Mouse (Mus musculus) heart, embryonic 15.5 days (tissue): ENCODE measurements around the gene Fubp1. TPM values are rescaled to one million over a fixed set of nuclear protein-coding genes. Genes with fewer than 3 reads are reported as not detected.
"Not testable (repeated sequence)": the region's sequence is repeated elsewhere in the genome, so short reads cannot be mapped to it uniquely, and the experiment has no call there.

Experiments used
- ATAC-seq: fragments of 200-750 bp; cut with Nextera tagmentation; replicated peaks from 2 replicates; pipeline ENCODE4 v1.8.0; 2017; ENCODE audit warnings: low read depth, moderate TSS enrichment; ENCODE audit not compliant: insufficient number of reproducible peaks, insufficient read depth, low FRiP score
- H3K27ac ChIP-seq: fragments of 300-500 bp; sonication (generic); 2 replicates; pipeline ENCODE4 v1.5.1; 2015; ENCODE audit warnings: mild to moderate bottlenecking, inconsistent platforms
- H3K27me3 ChIP-seq: fragments of 300-500 bp; sonication (generic); 2 replicates; pipeline ENCODE4 v1.6.1; 2015; ENCODE audit warnings: inconsistent platforms
- H3K36me3 ChIP-seq: fragments of 300-500 bp; sonication (generic); 2 replicates; pipeline ENCODE4 v1.6.1; 2015; ENCODE audit warnings: mild to moderate bottlenecking, inconsistent platforms
- H3K4me1 ChIP-seq: fragments of 300-500 bp; sonication (generic); replicated peaks from 2 replicates; pipeline ENCODE4 v1.6.1; 2015; ENCODE audit warnings: inconsistent platforms
- H3K4me2 ChIP-seq: fragments of 300-500 bp; sonication (generic); 2 replicates; pipeline ENCODE4 v1.6.1; 2015; ENCODE audit warnings: inconsistent platforms, mild to moderate bottlenecking, moderate library complexity
- H3K4me3 ChIP-seq: fragments of 300-500 bp; sonication (generic); 2 replicates; pipeline ENCODE4 v1.5.1; 2015; ENCODE audit warnings: mild to moderate bottlenecking, inconsistent platforms
- H3K9ac ChIP-seq: fragments of 300-500 bp; sonication (generic); 2 replicates; pipeline ENCODE4 v1.6.1; 2015; ENCODE audit warnings: mild to moderate bottlenecking, inconsistent platforms
- H3K9me3 ChIP-seq: fragments of 300-500 bp; sonication (generic); replicated peaks from 2 replicates; pipeline ENCODE4 v1.6.1; 2016; ENCODE audit warnings: inconsistent platforms
- WGBS: fragments of 180-500 bp; shearing (Covaris S2); methylation state at CpG from one replicate; pipeline ENCODE4 v1.1.7; 2015; ENCODE audit warnings: mixed read lengths; 5-methylcytosine and 5-hydroxymethylcytosine counted together
- polyA plus RNA-seq: library from polyadenylated mRNA; unstranded; fragments of >200 nt; fragmentation: Nextera tagmentation; extraction: Ambion mirVana; gene quantifications from 2 replicates; pipeline ENCODE4 v1.2.1, GENCODE M21; 2015

Gene Fubp1
- polyA plus RNA-seq, 1 experiment from 2014 or later, result 106 TPM

DNA sequence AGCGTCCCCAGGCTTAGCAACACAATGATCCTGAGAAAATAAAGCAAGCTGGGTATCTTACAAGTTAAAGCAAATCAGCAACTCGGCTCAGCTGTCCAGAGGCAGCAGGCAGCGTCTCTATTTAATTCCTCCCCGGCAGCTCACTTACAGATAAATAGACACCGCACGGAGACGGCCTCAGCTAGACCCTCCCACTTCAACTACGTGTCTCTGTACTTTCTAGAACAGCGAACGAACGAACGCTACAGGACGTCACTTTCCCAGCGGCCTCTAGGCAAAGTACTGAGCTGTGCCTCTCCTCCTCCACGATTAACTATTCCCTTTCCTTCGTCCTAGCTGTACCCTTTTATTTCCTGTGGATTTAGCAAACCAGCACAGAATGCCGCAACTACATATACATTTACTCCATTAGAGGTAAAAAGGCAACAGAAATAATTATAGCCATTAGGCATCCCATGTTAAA is 16.6 kb upstream of the Fubp1 start:
- no peaks in the 10 kb centered on the region for H3K9me3 ChIP-seq
- H3K4me1 ChIP-seq, result peaks cover 16% of the 10 kb centered on the region
- ATAC-seq, result peak; percentile 96
- peak overlapping the region; percentile 94 for H3K27ac ChIP-seq
- under 1% methylated on average over 17 of the region's 17 CpGs for WGBS
- no peaks in the 10 kb centered on the region for H3K27me3 ChIP-seq
- no peaks in the 10 kb centered on the region for H3K36me3 ChIP-seq
- H3K4me3 ChIP-seq, result peak overlapping the region; percentile 69
- H3K9ac ChIP-seq, result peak overlapping the region; percentile 70
- peak overlapping the region; percentile 59 for H3K4me2 ChIP-seq

- not testable (repeated sequence) for H3K4me3 ChIP-seq, H3K36me3 ChIP-seq, H3K27me3 ChIP-seq, H3K9me3 ChIP-seq, ATAC-seq, H3K9ac ChIP-seq, H3K4me1 ChIP-seq, H3K4me2 ChIP-seq, H3K27ac ChIP-seq
- WGBS, result 38% methylated on average over 2 of the region's 2 CpGs
Measured at GRCm38 (mm10) chr3:152197246-152197645, 13.0 kb upstream of the Fubp1 start.

DNA sequence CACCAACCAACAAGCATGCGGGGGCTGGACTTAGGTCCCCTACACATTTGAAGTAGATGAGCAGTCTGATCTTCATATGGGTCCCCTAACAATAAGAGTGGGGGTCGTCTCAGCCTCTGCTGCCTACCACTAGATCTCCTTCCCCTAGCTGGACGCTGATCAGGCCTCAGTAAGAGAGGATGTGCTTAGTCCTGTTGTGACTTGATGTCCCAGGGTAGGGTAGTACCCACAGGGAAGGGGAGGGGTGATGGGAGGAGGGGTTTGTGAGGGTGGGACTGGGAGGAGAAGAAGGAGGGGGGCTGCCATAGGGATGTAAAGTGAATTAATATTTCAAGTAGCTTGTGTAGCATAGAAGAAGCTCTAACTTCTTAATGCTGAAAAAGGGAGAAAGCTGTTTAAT is 11.1 kb upstream of the Fubp1 start:
- Histone ChIP-seq H3K27me3 (no peaks in the 10 kb centered on the region), H3K36me3 (no peaks in the 10 kb centered on the region), H3K4me2 (no peak overlapping the region), H3K4me3 (no peak overlapping the region), H3K9me3 (no peaks in the 10 kb centered on the region), H3K27ac (no peak overlapping the region), H3K9ac (no peak overlapping the region), H3K4me1 (no peaks in the 10 kb centered on the region; the same call in 1 of the 2 replicates)
- WGBS, result 64% methylated on average over 3 of the region's 3 CpGs
- no peak for ATAC-seq

DNA sequence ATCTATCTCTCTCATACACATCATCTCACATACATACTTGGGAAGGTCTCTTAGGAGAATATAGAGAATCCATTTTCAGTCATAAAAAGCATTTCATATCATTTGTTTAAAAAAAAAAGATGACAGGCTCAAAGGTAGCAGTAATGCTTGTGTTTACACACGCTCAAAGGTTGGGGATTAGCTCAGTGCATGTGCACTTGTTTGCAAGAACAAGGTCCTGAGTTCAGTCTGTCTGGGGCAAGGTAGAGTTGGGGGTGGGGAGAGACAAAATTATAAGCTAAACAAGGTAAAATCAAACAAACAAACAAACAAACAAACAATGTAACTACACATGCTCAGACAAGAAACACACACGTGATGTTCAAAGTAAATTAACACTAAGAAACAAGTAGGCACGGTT is 9.0 kb upstream of the Fubp1 start:
- no peaks in the 10 kb centered on the region for H3K9me3 ChIP-seq

GRCm38 (mm10) chr3:152201651-152202050 is 8.6 kb upstream of the Fubp1 start:
- Histone ChIP-seq H3K9me3 (no peaks in the 10 kb centered on the region), H3K27me3 (no peaks in the 10 kb centered on the region), H3K36me3 (no peaks in the 10 kb centered on the region), H3K4me3 (no peak overlapping the region), H3K4me2 (no peak overlapping the region), H3K4me1 (no peaks in the 10 kb centered on the region; the same call in 1 of the 2 replicates), H3K27ac (no peak overlapping the region), H3K9ac (no peak overlapping the region)
- no peak for ATAC-seq
- 85% methylated on average over 2 of the region's 2 CpGs for WGBS

More for the DNA sequence above, 9.0 kb upstream of the Fubp1 start:
- Histone ChIP-seq H3K9ac (no peak overlapping the region), H3K36me3 (no peaks in the 10 kb centered on the region), H3K4me3 (no peak overlapping the region), H3K4me1 (no peaks in the 10 kb centered on the region; the same call in 1 of the 2 replicates), H3K4me2 (no peak overlapping the region), H3K27ac (no peak overlapping the region), H3K27me3 (no peaks in the 10 kb centered on the region)
- no peak for ATAC-seq
- 90% methylated on average over 3 of the region's 3 CpGs for WGBS

- H3K4me3 ChIP-seq, result no peak overlapping the region
- H3K27ac ChIP-seq, result no peak overlapping the region
- no peak for ATAC-seq
- H3K9me3 ChIP-seq, result no peaks in the 10 kb centered on the region
- no peaks in the 10 kb centered on the region; the same call in 1 of the 2 replicates for H3K4me1 ChIP-seq
- no peak overlapping the region for H3K4me2 ChIP-seq
- no peaks in the 10 kb centered on the region for H3K27me3 ChIP-seq
- H3K9ac ChIP-seq, result no peak overlapping the region
- no peaks in the 10 kb centered on the region for H3K36me3 ChIP-seq
Measured at GRCm38 (mm10) chr3:152202942-152203341, 7.3 kb upstream of the Fubp1 start.

DNA sequence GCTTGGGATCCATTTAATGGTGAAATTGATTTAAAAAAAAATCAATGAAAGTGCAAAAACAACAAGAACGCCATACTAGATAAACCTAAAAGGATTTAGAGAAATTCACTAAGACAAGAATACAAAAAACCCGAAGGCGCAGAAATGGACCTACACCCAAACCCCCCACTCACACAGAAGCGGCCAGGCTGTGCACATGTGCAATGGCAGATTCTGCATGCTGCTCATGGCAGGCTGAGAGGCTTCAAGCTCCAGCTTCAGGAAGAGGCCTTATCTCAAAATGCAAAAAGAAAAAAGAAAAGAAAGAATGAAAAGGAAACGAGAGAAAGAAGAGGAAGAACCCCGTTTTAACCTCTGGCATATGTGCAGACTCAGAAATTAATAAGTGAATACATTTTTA is 6.8 kb upstream of the Fubp1 start:
- H3K4me3 ChIP-seq, result no peak overlapping the region
- 73% methylated on average over 6 of the region's 6 CpGs for WGBS
- H3K36me3 ChIP-seq, result no peaks in the 10 kb centered on the region
- H3K27ac ChIP-seq, result no peak overlapping the region
- no peaks in the 10 kb centered on the region for H3K9me3 ChIP-seq
- no peaks in the 10 kb centered on the region for H3K27me3 ChIP-seq
- ATAC-seq, result no peak
- H3K4me1 ChIP-seq, result peaks cover 2% of the 10 kb centered on the region
- H3K4me2 ChIP-seq, result no peak overlapping the region
- H3K9ac ChIP-seq, result no peak overlapping the region

- Histone ChIP-seq H3K4me1 (peaks cover 6% of the 10 kb centered on the region), H3K27me3 (no peaks in the 10 kb centered on the region)
- whole genome bisulfite sequencing, result 51% methylated on average over 3 of the region's 3 CpGs
Measured at GRCm38 (mm10) chr3:152203996-152204395, 6.2 kb upstream of the Fubp1 start.

GRCm38 (mm10) chr3:152204577-152204976 is 5.6 kb upstream of the Fubp1 start:
- ATAC-seq, result no peak
- no peak overlapping the region for H3K27ac ChIP-seq
- H3K9ac ChIP-seq, result no peak overlapping the region
- no peaks in the 10 kb centered on the region for H3K9me3 ChIP-seq
- H3K27me3 ChIP-seq, result no peaks in the 10 kb centered on the region
- WGBS, result 63% methylated on average over 3 of the region's 3 CpGs
- no peaks in the 10 kb centered on the region for H3K36me3 ChIP-seq
- no peak overlapping the region for H3K4me2 ChIP-seq
- peaks cover 8% of the 10 kb centered on the region for H3K4me1 ChIP-seq
- H3K4me3 ChIP-seq, result no peak overlapping the region

More at GRCm38 (mm10) chr3:152203996-152204395, 6.2 kb upstream of the Fubp1 start:
- no peak overlapping the region for H3K4me2 ChIP-seq
- no peaks in the 10 kb centered on the region for H3K9me3 ChIP-seq
- no peak overlapping the region for H3K4me3 ChIP-seq
- H3K36me3 ChIP-seq, result no peaks in the 10 kb centered on the region
- H3K27ac ChIP-seq, result no peak overlapping the region; the same call in 1 of the 2 replicates
- no peak overlapping the region for H3K9ac ChIP-seq
- ATAC-seq, result no peak

- Histone ChIP-seq H3K4me1 (peaks cover 13% of the 10 kb centered on the region), H3K9ac (no peak overlapping the region), H3K4me3 (no peak overlapping the region), H3K27me3 (no peaks in the 10 kb centered on the region), H3K36me3 (no peaks in the 10 kb centered on the region), H3K4me2 (no peak overlapping the region), H3K27ac (no peak overlapping the region), H3K9me3 (no peaks in the 10 kb centered on the region)
- ATAC-seq, result no peak
- 89% methylated on average over 4 of the region's 4 CpGs for WGBS
Measured at GRCm38 (mm10) chr3:152207156-152207555, 3.1 kb upstream of the Fubp1 start.

DNA sequence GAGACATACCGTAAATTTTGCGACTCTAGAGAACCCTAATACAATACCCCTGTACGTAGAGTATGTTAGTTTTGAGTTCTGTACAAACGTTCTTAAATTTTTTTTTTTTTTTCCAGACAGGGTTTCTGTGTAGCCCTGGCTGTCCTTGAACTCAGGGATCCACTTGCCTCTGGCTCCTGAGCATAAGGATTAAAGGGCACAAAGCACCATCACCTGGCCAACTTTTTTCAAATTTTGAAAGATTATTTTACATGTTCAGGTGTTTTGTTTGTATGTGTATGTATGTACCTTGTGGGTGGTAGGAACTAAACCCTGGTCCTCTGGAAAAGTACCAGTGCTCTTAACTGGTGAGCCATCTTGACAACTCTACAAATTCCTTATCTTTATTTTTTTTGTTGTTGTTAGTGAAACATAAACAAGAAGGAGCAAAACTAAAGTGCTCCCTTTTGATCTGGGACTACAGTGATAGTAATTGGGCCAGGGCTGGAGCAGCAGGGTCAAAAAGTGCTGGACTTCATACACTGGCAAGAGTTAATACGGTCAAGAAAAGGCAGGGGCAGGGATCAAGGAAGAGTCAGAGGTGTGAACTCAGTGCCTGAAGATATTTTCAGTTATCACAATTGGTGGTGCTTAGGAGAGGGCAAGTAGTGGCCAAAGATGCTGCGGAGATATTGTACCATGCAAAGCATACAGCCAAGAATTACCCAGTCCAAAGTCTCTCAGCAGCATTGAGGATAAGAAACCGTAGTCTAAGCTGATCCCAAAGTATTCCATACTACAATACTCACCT is 1.9 kb upstream of the Fubp1 start:
- Histone ChIP-seq H3K9ac (no peak overlapping the region), H3K27me3 (no peaks in the 10 kb centered on the region), H3K4me2 (peak overlapping the region; percentile 10; the same call in 1 of the 2 replicates), H3K9me3 (no peaks in the 10 kb centered on the region), H3K4me3 (no peak overlapping the region), H3K27ac (no peak overlapping the region), H3K36me3 (no peaks in the 10 kb centered on the region), H3K4me1 (peaks cover 25% of the 10 kb centered on the region)
- no peak for ATAC-seq
- WGBS, result 84% methylated on average over 7 of the region's 7 CpGs
